Mouse (Mus musculus): ENCODE results near the gene Msi2.

Gene Msi2

DNA sequence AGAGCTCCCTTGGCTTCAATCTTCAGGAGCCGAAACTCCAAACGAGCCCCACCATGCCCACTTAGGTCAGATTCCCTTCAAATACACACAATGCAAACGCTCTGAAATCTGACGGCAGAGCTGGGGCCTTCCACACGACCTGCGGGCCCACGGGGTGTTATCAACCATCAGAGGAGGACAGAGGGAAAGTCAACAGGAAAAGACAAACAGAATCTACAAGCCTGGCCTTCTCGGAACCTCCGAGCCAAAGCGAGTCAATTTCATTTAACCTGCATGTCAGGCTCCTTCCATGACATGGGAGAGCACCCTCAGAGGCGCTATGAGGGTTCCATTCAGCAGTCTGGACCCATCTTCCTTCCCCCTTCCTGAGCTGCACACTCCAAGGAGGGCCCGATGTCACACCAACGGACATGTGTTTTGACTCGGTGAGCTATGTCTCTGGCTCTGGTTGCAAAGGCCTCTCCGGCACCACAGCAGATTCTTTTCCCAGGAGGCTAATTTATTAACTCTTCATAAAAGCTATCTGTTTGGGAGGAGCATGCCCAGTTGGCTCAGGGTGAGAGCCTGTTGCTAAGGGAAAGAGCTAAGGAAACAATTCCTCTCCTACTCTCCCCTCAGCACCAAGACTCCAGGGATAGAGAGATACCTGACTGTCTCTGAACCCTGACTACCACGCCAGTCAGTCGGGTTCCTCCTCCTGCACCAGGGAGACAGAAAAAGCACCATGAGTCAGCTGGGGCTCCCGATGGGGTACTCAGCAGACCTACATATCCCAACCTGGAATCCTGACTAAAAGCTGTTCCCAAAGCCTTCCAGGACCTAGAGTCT lies 42.6 kb downstream of the Msi2 start:
- DNase-seq, result no peak

DNA sequence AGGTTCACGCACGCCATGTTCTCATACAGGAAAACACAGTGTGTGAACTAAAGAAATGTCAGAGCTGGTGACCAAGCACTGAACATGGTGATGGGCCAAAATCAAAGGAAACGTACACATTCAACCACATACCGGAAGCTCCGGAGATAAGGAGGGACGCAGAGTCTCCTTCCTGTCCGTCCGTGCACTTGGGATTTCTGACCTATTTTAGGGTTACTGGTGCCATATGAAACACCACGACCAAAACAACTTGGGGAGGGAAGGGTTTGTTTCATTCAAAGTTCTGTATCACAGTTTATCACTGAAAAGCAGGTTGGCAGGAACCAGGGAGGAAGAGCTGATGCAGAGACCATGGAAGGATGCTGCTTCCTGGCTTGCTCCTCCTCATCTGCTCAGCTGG lies 44.2 kb downstream of the Msi2 start:
- DNase-seq, result no peak

- no peak for DNase-seq
These were observed 47.4 kb downstream of the Msi2 start for GRCm38 (mm10) chr11:88670925-88671324.

DNA sequence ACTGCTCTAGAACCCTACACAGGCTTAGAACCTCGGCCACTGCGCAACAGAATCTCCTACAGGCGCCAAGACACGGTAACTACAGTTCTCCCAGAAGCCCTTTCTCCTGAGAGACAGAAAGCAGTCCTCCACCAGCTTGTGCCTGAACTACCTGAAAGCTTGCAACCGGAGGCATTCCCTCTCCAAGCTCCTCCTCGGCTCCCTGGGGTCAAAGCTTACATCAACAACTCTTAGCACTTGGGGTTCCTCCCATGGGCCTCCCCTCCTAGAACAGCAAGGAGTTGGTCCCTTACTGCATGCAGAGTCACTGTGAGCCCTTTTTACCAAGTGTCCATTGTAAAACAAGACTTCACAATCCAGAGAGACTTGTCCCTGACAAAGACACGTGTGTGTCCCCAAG lies 49.2 kb downstream of the Msi2 start:
- no peak for DNase-seq

DNA sequence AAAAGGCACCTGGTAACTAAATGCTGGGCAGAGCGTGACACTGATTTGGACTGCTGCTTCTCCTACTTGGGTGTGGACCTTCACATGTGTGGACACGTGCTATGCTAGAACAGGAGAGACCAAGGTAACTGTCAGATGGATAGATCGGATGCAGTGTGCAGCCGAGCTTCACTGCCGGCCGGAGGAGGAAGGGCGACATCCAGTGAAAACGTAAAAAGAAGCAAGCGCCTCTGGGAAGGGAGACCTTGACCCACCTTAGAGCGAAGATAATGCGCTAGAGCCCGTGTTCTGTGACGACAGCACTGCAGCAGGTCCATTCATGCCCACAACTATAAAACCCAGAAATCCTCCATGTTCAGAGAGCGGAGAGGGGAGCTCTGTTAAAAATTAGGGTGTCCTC lies 50.0 kb downstream of the Msi2 start:
- DNase-seq, result no peak

DNA sequence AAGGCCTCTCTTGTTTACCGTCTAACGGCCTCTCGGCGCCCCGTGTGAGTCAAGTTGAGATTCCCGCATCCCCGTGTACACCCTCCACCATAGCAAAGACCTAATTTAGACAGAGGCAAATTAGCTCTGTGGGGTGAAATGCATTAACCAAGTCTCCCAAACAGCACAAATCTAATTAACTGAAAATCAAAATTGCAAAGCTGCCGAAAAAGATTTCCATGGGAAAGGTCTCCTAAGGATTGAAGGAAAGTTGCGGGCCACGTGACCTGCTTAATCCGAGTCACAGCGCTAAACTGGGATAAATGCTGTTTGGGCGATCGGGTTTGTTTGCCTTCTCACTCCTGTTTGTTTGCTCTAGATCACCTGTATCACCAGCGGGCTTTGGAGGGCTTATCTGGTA lies 52.5 kb downstream of the Msi2 start:
- no peak for DNase-seq

- peak; percentile 68 to 77 for DNase-seq
These were observed 56.7 kb downstream of the Msi2 start for GRCm38 (mm10) chr11:88661444-88662180.

GRCm38 (mm10) chr11:88660404-88660803 lies 57.9 kb downstream of the Msi2 start:
- no peak for DNase-seq

GRCm38 (mm10) chr11:88658926-88659325 lies 59.4 kb downstream of the Msi2 start:
- no peak for DNase-seq

DNA sequence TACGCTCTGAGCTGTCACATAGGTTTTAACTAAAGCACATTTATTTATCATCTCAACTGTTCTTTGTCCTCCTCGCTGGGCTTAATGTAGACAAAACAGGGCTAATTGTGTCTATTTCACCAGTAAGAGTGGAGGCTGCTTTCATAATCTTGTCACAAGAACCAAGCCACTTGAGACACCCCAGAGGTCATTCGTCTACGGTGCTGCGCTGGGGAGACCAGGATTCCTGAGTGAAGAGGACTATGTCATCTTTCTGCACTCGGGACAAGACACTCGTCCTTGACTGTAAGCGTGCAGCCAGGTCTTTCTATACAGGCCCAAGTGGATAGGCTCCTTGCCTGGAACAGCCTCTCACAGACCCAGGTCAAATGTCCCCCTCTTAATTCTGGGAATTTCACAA lies 62.5 kb downstream of the Msi2 start:
- DNase-seq, result no peak

GRCm38 (mm10) chr11:88655214-88655566 lies 63.1 kb downstream of the Msi2 start:
- no peak for DNase-seq

GRCm38 (mm10) chr11:88654391-88655213 lies 63.7 kb downstream of the Msi2 start:
- peak; percentile 89 to 94 for DNase-seq

- no peak for DNase-seq
These were observed 68.0 kb downstream of the Msi2 start for GRCm38 (mm10) chr11:88650275-88650674.

GRCm38 (mm10) chr11:88649009-88649408 lies 69.3 kb downstream of the Msi2 start:
- DNase-seq, result no peak

DNA sequence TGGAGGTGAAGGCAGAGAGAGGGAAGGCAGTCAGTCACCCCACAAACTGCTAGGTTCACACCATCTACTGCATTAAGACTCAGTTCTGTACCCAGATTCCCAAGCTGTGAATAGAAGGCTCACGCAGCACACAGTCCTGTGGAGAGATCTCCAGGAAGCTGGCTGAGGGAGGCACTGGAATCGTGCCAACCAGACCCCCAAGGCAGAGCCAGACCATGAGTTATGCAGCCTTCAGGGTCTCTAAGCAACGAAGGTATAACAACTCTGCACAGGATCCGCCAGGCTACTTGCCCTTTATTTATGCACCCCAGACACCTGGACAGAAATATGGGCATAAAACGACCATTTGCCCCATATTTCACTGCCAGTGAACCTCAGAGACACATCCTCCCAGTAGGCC lies 69.9 kb downstream of the Msi2 start:
- no peak for DNase-seq

GRCm38 (mm10) chr11:88646493-88646892 lies 71.8 kb downstream of the Msi2 start:
- DNase-seq, result no peak

DNA sequence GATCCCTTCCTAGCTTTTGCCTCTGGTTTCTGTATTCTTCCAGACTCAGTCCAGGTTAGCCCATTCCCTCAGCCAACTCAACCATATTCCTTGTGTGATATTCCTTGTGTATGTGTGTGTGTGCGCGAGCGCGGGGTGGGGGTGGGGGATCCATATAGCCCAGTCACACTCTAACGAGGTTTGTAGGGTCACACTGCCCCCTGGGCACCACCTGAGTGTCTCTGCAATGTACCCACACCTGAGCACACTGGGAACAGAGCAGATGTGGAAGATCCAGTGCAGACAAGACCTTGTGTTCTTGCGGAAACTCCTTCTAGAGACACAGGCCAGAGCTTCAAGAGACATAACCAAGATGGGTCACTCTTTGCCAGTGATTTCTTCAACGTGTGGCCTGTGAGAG lies 72.5 kb downstream of the Msi2 start:
- DNase-seq, result no peak

DNA sequence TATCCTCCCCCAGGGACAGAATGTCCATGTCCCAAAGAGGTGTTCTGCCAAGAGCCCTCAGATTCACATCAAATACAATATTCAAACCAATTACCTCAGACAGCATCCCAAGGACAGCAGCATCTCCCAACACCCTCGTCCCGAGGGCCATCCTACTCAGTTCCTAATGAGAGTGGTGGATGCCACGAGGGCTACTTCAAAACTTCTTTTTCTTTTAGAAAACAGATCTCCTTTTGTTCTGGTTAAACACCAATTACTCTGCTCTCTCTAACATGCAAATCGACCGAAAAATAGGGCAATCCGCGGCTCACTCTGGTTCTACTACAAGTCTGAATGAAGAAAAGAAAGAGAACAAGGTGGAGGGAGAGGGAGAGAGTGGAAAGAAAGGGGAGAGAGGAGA lies 73.6 kb downstream of the Msi2 start:
- DNase-seq, result no peak

DNA sequence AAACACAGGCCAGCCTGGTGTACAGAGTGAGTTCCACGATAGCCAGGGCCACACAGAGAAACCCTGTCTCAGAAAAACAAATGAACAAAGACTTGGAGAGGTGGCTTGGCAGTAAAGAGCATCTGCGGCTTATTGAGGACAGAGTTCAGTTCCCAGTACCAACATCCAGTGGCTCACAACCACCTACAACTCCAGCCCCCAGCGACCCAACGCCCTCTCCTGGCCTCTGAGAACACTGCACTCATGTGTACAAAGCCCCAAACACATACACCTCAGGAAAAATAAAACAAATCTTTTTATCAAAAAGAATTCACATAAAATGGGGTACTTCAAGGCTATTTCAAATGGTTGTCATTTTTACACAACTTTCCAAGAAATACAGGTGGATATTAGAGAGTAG lies 78.5 kb downstream of the Msi2 start:
- DNase-seq, result no peak

GRCm38 (mm10) chr11:88638936-88639542 lies 79.3 kb downstream of the Msi2 start:
- DNase-seq, result no peak

GRCm38 (mm10) chr11:88638254-88638653 lies 80.1 kb downstream of the Msi2 start:
- DNase-seq, result no peak

GRCm38 (mm10) chr11:88636934-88637333 lies 81.4 kb downstream of the Msi2 start:
- DNase-seq, result no peak

GRCm38 (mm10) chr11:88636319-88636718 lies 82.0 kb downstream of the Msi2 start:
- DNase-seq, result no peak

All from kidney, adult 8-10 months (tissue).